Mouse (Mus musculus): ENCODE measurements around the gene Gckr. TPM values are rescaled to one million over a fixed set of nuclear protein-coding genes. Genes with fewer than 3 reads are reported as not detected.

The Gckr gene
- 0.48 and 0.49 TPM in 2 replicates for polyA plus RNA-seq (2014; fragmentation: Nextera tagmentation; extraction: Ambion mirVana)

DNA sequence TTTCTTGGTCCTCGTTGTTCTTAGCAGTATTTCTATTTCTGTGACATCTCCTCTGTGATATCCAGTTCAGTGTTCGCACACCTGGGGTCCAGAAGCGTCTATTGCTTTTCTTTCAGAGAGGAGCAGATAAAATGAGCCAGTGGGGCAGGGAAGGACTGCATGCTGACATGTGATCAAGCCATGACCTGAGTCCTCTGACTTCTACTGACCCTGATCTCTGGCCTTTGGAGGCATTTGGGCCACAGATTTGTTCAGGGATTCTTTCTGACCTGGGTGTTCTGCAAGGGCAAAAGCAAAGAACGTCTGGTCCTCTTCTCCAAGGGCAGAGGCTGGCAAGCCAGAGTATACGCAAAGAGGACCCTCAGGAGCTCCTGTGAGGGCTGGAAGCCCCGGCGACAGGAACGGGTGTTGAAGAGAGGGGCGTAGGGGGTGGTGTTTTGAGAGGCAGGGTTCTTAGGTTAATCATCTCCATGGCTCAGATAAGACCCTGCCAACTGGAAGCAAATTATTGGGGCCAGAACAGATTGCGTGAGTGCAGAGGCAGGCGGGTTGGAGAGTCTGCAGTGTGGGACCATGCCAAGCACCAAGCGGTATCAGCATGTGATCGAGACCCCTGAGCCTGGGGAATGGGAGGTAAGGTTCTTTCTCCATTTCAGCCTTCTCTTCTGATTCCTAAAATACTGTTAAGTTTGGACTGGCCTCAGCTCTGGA, at the start of gene Gckr:
Gene Gckr (plus strand): TSS at position 397 of the 711 bp plus-strand sequence.
- Histone ChIP-seq H3K4me3 (ENCODE audit: low read depth, low read length) (no peak within 1 kb of the TSS; the same call in 1 of the 2 replicates), H3K36me3 (replicated peaks; ENCODE audit: control insufficient read depth, insufficient read depth, low read depth, low read length) (no peaks in the 10 kb centered on the region), H3K4me1 (ENCODE audit: control insufficient read depth, insufficient read depth, low read length) (no peaks in the 10 kb centered on the region), H3K9ac (replicated peaks; ENCODE audit: low read length) (no peak within 1 kb of the TSS), H3K27me3 (ENCODE audit: control insufficient read depth, insufficient read depth, low read length) (no peaks in the 10 kb centered on the region), H3K4me2 (ENCODE audit: low read depth, low read length) (peak within 1 kb of the TSS; percentile 95; the same call in 1 of the 2 replicates), H3K27ac (replicated peaks; ENCODE audit: low read depth, low read length) (no peak within 1 kb of the TSS), H3K9me3 (replicated peaks; ENCODE audit: control insufficient read depth, low read length) (no peaks in the 10 kb centered on the region)
- WGBS: 76% methylated on average over 13 of the region's 13 CpGs
- no peak for ATAC-seq (replicated peaks; ENCODE audit: insufficient number of reproducible peaks, low FRiP score, low TSS enrichment, low read depth)
- DNase-seq (ENCODE audit: low spot score): no peak

DNA sequence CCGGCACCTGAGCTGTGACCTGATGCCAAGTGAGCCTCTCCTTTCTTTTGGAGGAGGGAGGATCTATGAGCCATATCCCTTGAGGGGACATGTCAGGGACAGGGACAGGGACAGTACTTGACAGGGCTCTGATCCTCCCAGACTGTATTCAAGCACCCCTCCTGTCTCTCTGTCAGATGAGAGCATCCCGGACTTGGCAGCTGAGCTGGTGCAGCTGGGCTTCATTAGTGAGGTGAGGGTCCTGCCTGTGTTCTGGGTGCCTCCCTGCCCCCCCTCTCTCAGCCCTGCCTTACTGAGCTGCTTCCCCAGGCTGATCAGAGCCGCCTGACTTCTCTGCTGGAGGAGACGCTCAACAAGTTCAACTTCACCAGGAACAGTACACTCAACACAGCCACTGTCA, 46.5 kb upstream of the Gckr start:
- H3K36me3 ChIP-seq (replicated peaks; ENCODE audit: control insufficient read depth, insufficient read depth, low read depth, low read length): peaks cover 8% of the 10 kb centered on the region
- no peak overlapping the region for H3K27ac ChIP-seq (replicated peaks; ENCODE audit: low read depth, low read length)

DNA sequence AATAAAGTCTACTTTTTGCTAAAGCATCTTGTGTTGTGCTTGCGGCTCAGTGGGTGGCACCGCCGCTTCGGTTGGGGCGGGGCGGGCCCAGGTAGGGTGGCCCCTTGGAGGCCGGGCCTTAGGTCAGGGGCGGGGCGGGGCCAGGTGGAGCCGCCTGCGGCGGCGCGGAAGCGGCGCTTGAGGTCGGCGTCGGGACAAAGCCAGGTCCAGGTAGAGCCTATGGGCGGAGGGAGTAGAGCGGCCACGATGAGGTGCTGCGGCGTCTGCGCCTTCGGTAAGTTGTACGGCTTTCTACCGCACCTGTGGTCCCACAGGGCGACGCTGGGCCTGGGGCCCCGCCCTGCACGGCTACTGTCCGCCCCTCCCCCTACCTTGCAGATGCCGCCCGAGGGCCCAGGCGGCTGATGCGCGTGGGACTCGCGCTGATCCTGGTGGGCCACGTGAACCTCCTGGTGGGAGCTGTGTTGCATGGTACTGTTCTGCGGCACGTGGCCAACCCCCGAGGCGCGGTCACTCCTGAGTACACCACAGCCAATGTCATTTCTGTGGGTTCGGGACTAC, 45.6 kb upstream of the Gckr start, which contains the start of gene Krtcap3:
Gene Krtcap3 (plus strand): TSS at position 151 of the 561 bp plus-strand sequence.
- H3K4me3 ChIP-seq (ENCODE audit: low read depth, low read length): peak within 1 kb of the TSS; percentile 30
- H3K9ac ChIP-seq (replicated peaks; ENCODE audit: low read length): peak within 1 kb of the TSS; percentile 51
- peaks cover 13% of the 10 kb centered on the region for H3K4me1 ChIP-seq (ENCODE audit: control insufficient read depth, insufficient read depth, low read length)
- H3K4me2 ChIP-seq (ENCODE audit: low read depth, low read length): peak within 1 kb of the TSS; percentile 53
- no peaks in the 10 kb centered on the region for H3K27me3 ChIP-seq (ENCODE audit: control insufficient read depth, insufficient read depth, low read length)
- H3K36me3 ChIP-seq (replicated peaks; ENCODE audit: control insufficient read depth, insufficient read depth, low read depth, low read length): peaks cover 2% of the 10 kb centered on the region
- peak; percentile 53 for DNase-seq (ENCODE audit: low spot score)
- WGBS: 12% methylated on average over 38 of the region's 47 CpGs
- H3K27ac ChIP-seq (replicated peaks; ENCODE audit: low read depth, low read length): 0 out of 2 replicates have a peak within 1 kb of the TSS, but pooled peaks have one; percentile 20
- no peaks in the 10 kb centered on the region for H3K9me3 ChIP-seq (replicated peaks; ENCODE audit: control insufficient read depth, low read length)
- peak; percentile 46 for ATAC-seq (replicated peaks; ENCODE audit: insufficient number of reproducible peaks, low FRiP score, low TSS enrichment, low read depth)

More for the DNA sequence above, 46.5 kb upstream of the Gckr start:
- Histone ChIP-seq H3K4me1 (ENCODE audit: control insufficient read depth, insufficient read depth, low read length) (peaks cover 13% of the 10 kb centered on the region), H3K4me3 (ENCODE audit: low read depth, low read length) (no peak overlapping the region), H3K4me2 (ENCODE audit: low read depth, low read length) (no peak overlapping the region), H3K9me3 (replicated peaks; ENCODE audit: control insufficient read depth, low read length) (no peaks in the 10 kb centered on the region), H3K27me3 (ENCODE audit: control insufficient read depth, insufficient read depth, low read length) (no peaks in the 10 kb centered on the region), H3K9ac (replicated peaks; ENCODE audit: low read length) (no peak overlapping the region)
- WGBS: 45% methylated on average over 4 of the region's 4 CpGs
- peak; percentile 29 for ATAC-seq (replicated peaks; ENCODE audit: insufficient number of reproducible peaks, low FRiP score, low TSS enrichment, low read depth)
- DNase-seq (ENCODE audit: low spot score): peak; percentile 55

DNA sequence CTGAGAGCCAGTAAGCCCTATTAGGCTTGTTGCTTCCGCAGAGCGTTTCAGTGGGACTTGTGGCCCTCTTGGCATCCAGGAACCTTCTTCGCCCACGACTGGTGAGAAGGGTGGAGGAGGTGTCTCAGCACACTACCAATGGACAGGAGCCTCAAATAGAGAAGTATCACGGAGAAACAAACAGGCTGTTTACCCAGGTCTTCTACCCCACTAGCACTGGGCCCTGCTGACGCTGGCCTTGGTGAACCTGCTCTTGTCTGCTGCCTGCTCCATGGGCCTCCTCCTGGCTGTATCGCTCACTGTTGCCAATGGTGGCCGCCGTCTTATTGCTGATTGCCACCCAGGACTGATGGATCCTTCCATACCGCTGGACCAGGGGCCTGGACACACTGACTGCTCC, 45.1 kb upstream of the Gckr start:
- H3K4me3 ChIP-seq (ENCODE audit: low read depth, low read length): peak overlapping the region; percentile 30
- H3K36me3 ChIP-seq (replicated peaks; ENCODE audit: control insufficient read depth, insufficient read depth, low read depth, low read length): peaks cover 2% of the 10 kb centered on the region
- H3K27ac ChIP-seq (replicated peaks; ENCODE audit: low read depth, low read length): 0 out of 2 replicates have a peak overlapping the region, but pooled peaks have one; percentile 20
- H3K27me3 ChIP-seq (ENCODE audit: control insufficient read depth, insufficient read depth, low read length): no peaks in the 10 kb centered on the region
- 55% methylated on average over 10 of the region's 10 CpGs for WGBS
- ATAC-seq (replicated peaks; ENCODE audit: insufficient number of reproducible peaks, low FRiP score, low TSS enrichment, low read depth) (no peak), DNase-seq (ENCODE audit: low spot score) (no peak)
- H3K4me2 ChIP-seq (ENCODE audit: low read depth, low read length): peak overlapping the region; percentile 53
- H3K9ac ChIP-seq (replicated peaks; ENCODE audit: low read length): peak overlapping the region; percentile 51
- H3K9me3 ChIP-seq (replicated peaks; ENCODE audit: control insufficient read depth, low read length): no peaks in the 10 kb centered on the region
- peaks cover 13% of the 10 kb centered on the region for H3K4me1 ChIP-seq (ENCODE audit: control insufficient read depth, insufficient read depth, low read length)

DNA sequence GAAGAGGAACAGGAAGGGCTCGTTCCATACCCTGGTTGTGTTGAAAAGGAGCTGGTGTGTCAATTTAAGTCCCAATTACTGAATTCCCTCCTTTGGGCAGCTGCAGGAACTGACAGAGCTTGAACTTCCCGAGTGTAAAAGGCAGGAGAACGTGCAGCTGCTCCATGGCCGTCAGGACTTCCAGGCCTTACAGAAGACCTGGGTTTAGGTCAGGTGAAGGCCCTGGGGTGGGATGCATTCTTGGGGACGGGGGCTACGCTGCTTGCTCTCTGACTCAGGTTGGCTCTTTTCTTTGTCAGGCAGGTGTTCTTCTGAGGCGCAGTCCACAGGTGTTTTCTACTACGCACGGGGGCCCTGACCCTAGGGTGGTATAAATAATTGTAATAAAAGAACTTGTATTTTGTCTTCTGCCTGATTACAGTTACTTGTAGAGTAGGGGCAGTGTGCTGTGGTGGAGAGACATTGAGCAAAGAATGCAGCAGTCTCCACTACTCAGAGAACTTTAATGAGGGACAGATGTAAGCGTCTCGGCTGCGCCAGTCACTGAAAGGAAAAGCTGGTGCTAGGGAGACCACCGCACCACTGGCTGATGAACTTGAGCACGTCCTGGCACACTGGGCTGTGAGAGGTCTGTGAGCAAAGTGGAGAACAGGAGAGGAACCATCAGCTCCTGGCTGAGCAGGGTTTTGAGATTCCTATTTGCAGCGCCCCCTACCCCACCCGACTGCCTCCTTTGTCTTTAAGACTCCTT, 44.3 kb upstream of the Gckr start:
- Histone ChIP-seq H3K4me1 (ENCODE audit: control insufficient read depth, insufficient read depth, low read length) (peaks cover 13% of the 10 kb centered on the region), H3K36me3 (replicated peaks; ENCODE audit: control insufficient read depth, insufficient read depth, low read depth, low read length) (peaks cover 2% of the 10 kb centered on the region), H3K9me3 (replicated peaks; ENCODE audit: control insufficient read depth, low read length) (no peaks in the 10 kb centered on the region), H3K27me3 (ENCODE audit: control insufficient read depth, insufficient read depth, low read length) (no peaks in the 10 kb centered on the region), H3K9ac (replicated peaks; ENCODE audit: low read length) (no peak overlapping the region; the same call in 1 of the 2 replicates), H3K4me3 (ENCODE audit: low read depth, low read length) (peak overlapping the region; percentile 30), H3K27ac (replicated peaks; ENCODE audit: low read depth, low read length) (peak overlapping the region; percentile 38), H3K4me2 (ENCODE audit: low read depth, low read length) (peak overlapping the region; percentile 7; the same call in 1 of the 2 replicates)
- ATAC-seq (replicated peaks; ENCODE audit: insufficient number of reproducible peaks, low FRiP score, low TSS enrichment, low read depth): 0 out of 2 replicates have a peak, but pooled peaks have one; percentile 27
- 51% methylated on average over 16 of the region's 16 CpGs for WGBS
- DNase-seq (ENCODE audit: low spot score): peak; percentile 78

DNA sequence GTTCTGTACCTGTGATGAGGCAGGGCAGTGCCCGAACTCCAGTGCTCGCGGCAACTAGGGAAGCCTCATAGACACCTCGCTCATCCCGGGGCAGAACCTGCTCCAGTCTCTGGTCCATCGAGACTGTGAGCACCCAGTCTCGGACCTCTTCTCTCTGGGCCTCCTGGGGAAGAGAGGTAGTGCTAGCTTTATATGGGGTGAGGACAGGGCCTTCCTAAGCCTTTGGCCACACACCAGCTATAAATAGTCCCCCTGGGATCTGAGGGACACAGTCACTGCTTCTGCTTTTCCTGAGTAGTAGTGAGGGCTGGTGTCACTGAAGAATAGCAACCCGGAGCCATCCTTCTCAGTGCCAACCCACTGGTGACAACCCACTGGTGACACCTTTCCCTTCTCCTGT, 43.4 kb upstream of the Gckr start:
- no peak for DNase-seq (ENCODE audit: low spot score)
- H3K4me1 ChIP-seq (ENCODE audit: control insufficient read depth, insufficient read depth, low read length): peaks cover 13% of the 10 kb centered on the region
- 95% methylated on average over 8 of the region's 8 CpGs for WGBS
- no peak for ATAC-seq (replicated peaks; ENCODE audit: insufficient number of reproducible peaks, low FRiP score, low TSS enrichment, low read depth)
- H3K4me3 ChIP-seq (ENCODE audit: low read depth, low read length): no peak overlapping the region
- H3K27me3 ChIP-seq (ENCODE audit: control insufficient read depth, insufficient read depth, low read length): no peaks in the 10 kb centered on the region
- H3K4me2 ChIP-seq (ENCODE audit: low read depth, low read length): no peak overlapping the region
- H3K27ac ChIP-seq (replicated peaks; ENCODE audit: low read depth, low read length): no peak overlapping the region
- H3K9ac ChIP-seq (replicated peaks; ENCODE audit: low read length): no peak overlapping the region; the same call in 1 of the 2 replicates
- peaks cover 2% of the 10 kb centered on the region for H3K36me3 ChIP-seq (replicated peaks; ENCODE audit: control insufficient read depth, insufficient read depth, low read depth, low read length)
- H3K9me3 ChIP-seq (replicated peaks; ENCODE audit: control insufficient read depth, low read length): no peaks in the 10 kb centered on the region

DNA sequence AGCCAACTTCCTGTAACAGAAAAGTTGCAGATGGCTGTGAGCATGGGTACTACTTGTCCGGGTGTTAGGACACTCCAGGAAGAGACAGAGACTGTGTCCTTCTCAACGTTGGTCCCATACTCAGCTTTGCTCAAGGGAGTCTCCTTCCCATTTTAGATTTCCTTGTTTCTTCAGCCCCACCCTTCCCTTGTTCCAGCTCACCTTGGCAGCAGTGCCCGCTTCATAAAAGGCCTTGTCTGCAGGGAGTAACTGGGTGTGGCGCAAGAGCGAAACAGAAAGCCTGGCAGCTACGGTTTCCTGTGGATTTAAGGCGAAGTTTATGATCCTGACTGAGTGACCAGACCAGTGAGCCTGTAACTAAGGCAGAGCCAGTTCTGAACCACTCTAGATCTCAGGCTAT, 42.8 kb upstream of the Gckr start:
- DNase-seq (ENCODE audit: low spot score) (no peak), ATAC-seq (replicated peaks; ENCODE audit: insufficient number of reproducible peaks, low FRiP score, low TSS enrichment, low read depth) (no peak)
- Histone ChIP-seq H3K27ac (replicated peaks; ENCODE audit: low read depth, low read length) (no peak overlapping the region), H3K9me3 (replicated peaks; ENCODE audit: control insufficient read depth, low read length) (no peaks in the 10 kb centered on the region), H3K9ac (replicated peaks; ENCODE audit: low read length) (no peak overlapping the region), H3K4me2 (ENCODE audit: low read depth, low read length) (no peak overlapping the region), H3K27me3 (ENCODE audit: control insufficient read depth, insufficient read depth, low read length) (no peaks in the 10 kb centered on the region), H3K4me3 (ENCODE audit: low read depth, low read length) (no peak overlapping the region), H3K4me1 (ENCODE audit: control insufficient read depth, insufficient read depth, low read length) (peaks cover 13% of the 10 kb centered on the region), H3K36me3 (replicated peaks; ENCODE audit: control insufficient read depth, insufficient read depth, low read depth, low read length) (no peaks in the 10 kb centered on the region; the same call in none of the 2 replicates)
- WGBS: 85% methylated on average over 7 of the region's 7 CpGs
